Mouse (Mus musculus) hindbrain, embryonic 11.5 days (tissue): ENCODE data around the gene Fgfr2. TPM values are rescaled to one million over a fixed set of nuclear protein-coding genes. Genes with fewer than 3 reads are reported as not detected.

Source experiments
- ATAC-seq: fragments of 200-750 bp; cut with Nextera tagmentation; 2 replicates; pipeline ENCODE4 v1.8.0; 2017; ENCODE audit warnings: mild to moderate bottlenecking, moderate TSS enrichment, moderate library complexity; ENCODE audit not compliant: low FRiP score
- DNase-seq: peaks from one replicate; pipeline ENCODE4 v3.0.0-alpha.2; 2015; ENCODE audit warnings: low spot score
- H3K27ac ChIP-seq: fragments of 300-500 bp; sonication (generic); 2 replicates; pipeline ENCODE4 v1.5.1; 2014; ENCODE audit warnings: mild to moderate bottlenecking, low read depth, low read length
- H3K27me3 ChIP-seq: fragments of 300-500 bp; sonication (generic); 2 replicates; pipeline ENCODE4 v1.6.1; 2014; ENCODE audit warnings: mild to moderate bottlenecking, low read length, moderate library complexity, mixed read lengths; ENCODE audit not compliant: control insufficient read depth, insufficient read depth
- H3K36me3 ChIP-seq: fragments of 300-500 bp; sonication (generic); 2 replicates; pipeline ENCODE4 v1.6.1; 2014; ENCODE audit warnings: mild to moderate bottlenecking, low read length, moderate library complexity, mixed read lengths; ENCODE audit not compliant: control insufficient read depth, insufficient read depth
- H3K4me1 ChIP-seq: fragments of 300-500 bp; sonication (generic); replicated peaks from 2 replicates; pipeline ENCODE4 v1.6.1; 2014; ENCODE audit warnings: low read length, mixed read lengths; ENCODE audit not compliant: control insufficient read depth, insufficient read depth
- H3K4me2 ChIP-seq: fragments of 300-500 bp; sonication (generic); replicated peaks from 2 replicates; pipeline ENCODE4 v1.6.1; 2014; ENCODE audit warnings: mild to moderate bottlenecking, low read depth, low read length
- H3K4me3 ChIP-seq: fragments of 300-500 bp; sonication (generic); 2 replicates; pipeline ENCODE4 v1.5.1; 2014; ENCODE audit warnings: low read depth, low read length
- H3K9ac ChIP-seq: fragments of 300-500 bp; sonication (generic); 2 replicates; pipeline ENCODE4 v1.6.1; 2014; ENCODE audit warnings: low read depth, low read length
- H3K9me3 ChIP-seq: fragments of 300-500 bp; sonication (generic); 2 replicates; pipeline ENCODE4 v1.6.1; 2016; ENCODE audit warnings: low read length; ENCODE audit not compliant: control insufficient read depth
- WGBS: fragments of 180-500 bp; shearing (Covaris S2); extraction: QIAGEN DNeasy Blood & Tissue Kit; methylation state at CpG from one replicate; pipeline ENCODE4 v1.1.7; 2014; 5-methylcytosine and 5-hydroxymethylcytosine counted together
- polyA plus RNA-seq: library from polyadenylated mRNA; unstranded; fragments of >200 nt; fragmentation: Nextera tagmentation; extraction: Ambion mirVana; gene quantifications from 2 replicates; pipeline ENCODE4 v1.2.1, GENCODE M21; 2014

The Fgfr2 gene
- polyA plus RNA-seq, 1 experiment from 2014 or later: 71.3 TPM

DNA sequence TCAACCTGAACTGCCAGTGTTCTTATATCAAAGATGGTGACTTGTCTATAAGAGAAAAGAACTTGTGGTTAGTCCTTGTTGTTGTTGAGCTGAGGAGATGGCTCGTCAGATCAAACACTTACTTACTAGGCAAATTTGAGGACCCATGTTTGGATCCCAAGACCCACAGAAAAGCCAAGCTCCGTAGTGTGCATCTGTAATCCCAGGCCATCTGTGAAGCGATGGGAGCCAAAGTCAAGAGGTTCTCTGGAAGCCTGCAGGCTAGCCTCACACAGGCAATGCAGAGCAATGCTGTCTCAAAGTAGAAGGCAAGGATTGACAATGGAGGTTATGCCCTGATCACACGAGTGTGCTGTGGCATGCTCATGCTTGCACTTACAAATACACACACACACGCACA, 2992.9 kb downstream of the Fgfr2 start:
- ATAC-seq: no peak
- WGBS: 86% methylated on average over 5 of the region's 5 CpGs
- no peak overlapping the region for H3K4me3 ChIP-seq
- no peak for DNase-seq
- H3K27ac ChIP-seq: no peak overlapping the region
- no peaks in the 10 kb centered on the region for H3K9me3 ChIP-seq
- H3K4me2 ChIP-seq: no peak overlapping the region
- no peak overlapping the region for H3K9ac ChIP-seq
- no peaks in the 10 kb centered on the region for H3K27me3 ChIP-seq
- no peaks in the 10 kb centered on the region for H3K36me3 ChIP-seq
- H3K4me1 ChIP-seq: no peaks in the 10 kb centered on the region

DNA sequence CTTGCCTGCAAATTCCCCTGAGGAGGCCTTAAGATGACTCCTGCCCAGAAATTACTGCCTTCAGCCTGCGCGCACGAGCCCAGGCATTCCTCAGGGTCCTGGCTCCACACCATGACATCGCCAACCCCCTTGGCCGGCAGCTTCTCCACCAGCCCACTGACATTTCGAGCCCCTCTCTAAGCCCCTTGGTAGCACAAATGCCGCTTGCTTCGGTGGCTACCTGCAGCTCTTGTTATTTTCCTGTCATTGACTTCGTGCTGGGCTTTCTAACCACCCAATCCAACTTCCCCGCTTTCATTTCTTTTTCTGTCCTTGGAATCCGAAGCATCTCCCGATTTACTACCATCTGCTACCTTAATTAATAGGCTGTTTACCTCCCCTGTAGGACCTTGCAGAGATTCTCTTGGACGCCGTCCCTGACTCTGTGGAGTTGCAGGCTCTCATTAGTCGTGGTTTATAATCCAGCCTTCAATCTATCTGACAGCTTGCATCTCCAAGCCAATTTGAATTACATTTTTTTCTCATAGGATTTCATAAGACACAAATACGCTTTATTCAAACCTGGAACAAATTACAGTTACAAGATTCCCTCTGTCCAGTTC, 2993.7 kb downstream of the Fgfr2 start:
- no peaks in the 10 kb centered on the region for H3K27me3 ChIP-seq
- H3K4me1 ChIP-seq: no peaks in the 10 kb centered on the region
- H3K9me3 ChIP-seq: no peaks in the 10 kb centered on the region
- H3K9ac ChIP-seq: no peak overlapping the region
- no peak overlapping the region for H3K27ac ChIP-seq
- H3K4me2 ChIP-seq: no peak overlapping the region; the same call in 1 of the 2 replicates
- ATAC-seq: no peak
- no peaks in the 10 kb centered on the region for H3K36me3 ChIP-seq
- H3K4me3 ChIP-seq: no peak overlapping the region
- DNase-seq: no peak
- 38% methylated on average over 16 of the region's 16 CpGs for WGBS

DNA sequence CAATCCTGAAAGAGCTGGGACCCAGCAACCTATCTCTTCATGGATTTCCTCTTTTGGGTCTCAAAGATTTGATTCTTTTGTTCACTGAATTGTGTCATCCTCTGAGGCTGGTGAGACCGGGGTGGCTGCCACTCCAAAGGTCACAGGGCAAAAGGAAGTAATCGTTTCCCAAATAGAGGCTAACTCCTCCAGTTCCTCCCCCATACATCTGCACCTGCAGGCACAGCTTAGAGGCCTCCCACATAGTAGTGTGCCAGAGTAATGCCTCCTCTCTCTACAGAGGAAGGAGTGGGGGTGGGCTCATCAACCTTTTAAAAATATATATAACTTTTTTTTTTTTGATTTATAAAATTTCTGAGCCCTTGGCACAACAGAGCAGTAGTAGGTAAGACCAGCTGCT, 3001.6 kb downstream of the Fgfr2 start:
- Histone ChIP-seq H3K36me3 (no peaks in the 10 kb centered on the region), H3K9ac (no peak overlapping the region), H3K4me1 (no peaks in the 10 kb centered on the region), H3K4me2 (no peak overlapping the region), H3K27ac (no peak overlapping the region), H3K4me3 (no peak overlapping the region), H3K27me3 (no peaks in the 10 kb centered on the region), H3K9me3 (no peaks in the 10 kb centered on the region)
- ATAC-seq (no peak), DNase-seq (no peak)
- 19% methylated on average over 2 of the region's 2 CpGs for WGBS

DNA sequence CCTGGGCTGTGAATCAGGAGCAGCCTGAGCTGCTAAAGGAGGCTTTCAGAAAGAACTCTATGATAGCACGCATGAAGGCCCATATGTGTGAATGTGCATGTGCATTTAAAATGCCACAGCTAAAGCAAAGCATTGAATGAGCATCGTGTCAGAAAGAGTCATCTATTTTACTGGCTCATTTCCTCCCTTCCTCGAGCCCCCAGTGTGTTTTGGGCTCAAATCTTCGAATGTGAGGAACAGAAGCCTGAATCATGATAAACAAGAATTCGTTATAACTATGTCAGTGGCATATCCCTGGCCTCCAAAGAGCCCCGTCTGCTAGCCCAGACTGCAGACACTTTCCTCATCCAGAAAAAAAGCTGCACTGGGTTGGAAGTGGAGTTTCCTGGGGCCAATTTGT, 3003.7 kb downstream of the Fgfr2 start:
- Histone ChIP-seq H3K9ac (no peak overlapping the region), H3K9me3 (no peaks in the 10 kb centered on the region), H3K27me3 (no peaks in the 10 kb centered on the region), H3K27ac (no peak overlapping the region), H3K36me3 (no peaks in the 10 kb centered on the region), H3K4me2 (no peak overlapping the region), H3K4me3 (no peak overlapping the region), H3K4me1 (no peaks in the 10 kb centered on the region)
- no peak for DNase-seq
- 68% methylated on average over 6 of the region's 6 CpGs for WGBS
- ATAC-seq: no peak

DNA sequence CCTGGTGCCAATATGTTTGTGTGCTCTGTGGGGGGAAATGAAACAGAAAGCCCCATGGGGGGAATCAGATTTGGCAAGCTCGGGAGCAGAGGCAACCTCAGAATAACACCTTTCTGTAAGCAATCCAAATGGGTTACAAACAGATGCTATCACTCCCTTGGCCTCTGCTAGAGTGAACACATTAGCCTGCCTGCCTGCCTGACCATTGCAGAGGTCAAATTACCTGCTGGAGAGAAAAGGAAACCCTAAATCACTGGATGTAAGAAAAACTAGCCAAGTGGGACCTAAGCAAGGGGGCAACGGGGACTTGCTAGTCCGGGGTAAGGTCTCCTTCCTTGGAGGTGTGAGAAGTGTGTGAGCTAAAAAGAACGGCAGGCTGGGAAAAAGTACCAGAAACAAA, 3004.4 kb downstream of the Fgfr2 start:
- H3K4me2 ChIP-seq: no peak overlapping the region
- no peaks in the 10 kb centered on the region for H3K9me3 ChIP-seq
- DNase-seq: no peak
- no peak overlapping the region for H3K9ac ChIP-seq
- H3K27ac ChIP-seq: no peak overlapping the region
- no peak overlapping the region for H3K4me3 ChIP-seq
- no peak for ATAC-seq
- no peaks in the 10 kb centered on the region for H3K4me1 ChIP-seq
- WGBS: 55% methylated on average over 4 of the region's 4 CpGs
- H3K27me3 ChIP-seq: no peaks in the 10 kb centered on the region
- no peaks in the 10 kb centered on the region for H3K36me3 ChIP-seq

DNA sequence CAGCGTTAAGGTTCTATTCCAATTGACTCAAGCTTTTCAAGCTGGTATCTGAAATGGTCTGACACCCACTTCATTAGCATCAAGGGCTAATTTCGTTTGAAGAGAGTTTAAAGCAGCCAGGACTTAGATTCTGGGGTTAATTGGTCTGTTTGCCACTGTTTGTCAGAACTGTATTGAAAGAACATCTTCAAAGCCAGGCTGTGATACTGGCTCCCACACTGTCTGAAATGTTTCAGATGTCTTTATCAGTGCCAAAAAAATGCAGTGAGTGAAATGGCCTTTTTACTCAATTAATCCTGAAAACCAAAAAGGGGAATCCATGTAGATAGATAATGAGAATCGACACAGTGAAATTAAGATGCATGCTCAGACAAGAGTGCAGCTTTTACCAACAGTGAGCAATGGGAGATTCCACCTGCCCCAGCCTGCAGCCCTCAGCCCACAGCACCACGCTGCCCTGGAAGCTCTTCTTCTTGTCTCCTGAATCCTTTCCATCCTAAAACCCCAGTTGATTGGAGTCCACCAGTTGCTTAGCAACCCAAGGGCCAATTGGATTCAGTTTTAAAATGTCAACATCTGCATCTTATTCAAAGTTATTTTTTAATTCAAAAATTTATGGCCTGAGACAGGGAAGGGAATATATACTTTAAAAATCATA, 3005.6 kb downstream of the Fgfr2 start:
- Histone ChIP-seq H3K4me2 (no peak overlapping the region), H3K36me3 (no peaks in the 10 kb centered on the region), H3K4me3 (no peak overlapping the region), H3K27ac (no peak overlapping the region), H3K4me1 (no peaks in the 10 kb centered on the region), H3K9ac (no peak overlapping the region), H3K27me3 (no peaks in the 10 kb centered on the region), H3K9me3 (no peaks in the 10 kb centered on the region)
- no peak for DNase-seq
- WGBS: 46% methylated on average over 4 of the region's 4 CpGs
- no peak for ATAC-seq

DNA sequence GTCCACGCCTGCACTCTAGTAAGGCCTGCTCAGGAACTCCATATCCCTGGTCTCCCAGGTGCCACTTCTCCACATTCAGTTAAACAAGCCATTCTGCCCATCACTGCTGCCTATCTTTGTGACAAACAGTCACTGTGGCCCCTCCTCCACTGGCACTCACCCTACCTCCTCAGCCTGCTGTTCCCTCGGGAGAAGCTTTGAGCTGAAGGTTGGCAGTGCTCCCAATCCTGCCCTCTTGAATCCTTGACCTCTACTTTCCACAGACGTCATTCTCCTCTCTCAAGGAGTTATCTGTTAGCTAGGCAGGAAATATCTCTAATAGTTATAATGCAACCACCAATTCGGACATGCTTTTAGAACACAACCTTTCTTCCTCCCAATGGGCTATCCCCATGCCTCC, 3008.7 kb downstream of the Fgfr2 start:
- 91% methylated on average over 4 of the region's 4 CpGs for WGBS
- ATAC-seq (no peak), DNase-seq (no peak)
- Histone ChIP-seq H3K9me3 (no peaks in the 10 kb centered on the region), H3K9ac (no peak overlapping the region), H3K4me1 (no peaks in the 10 kb centered on the region), H3K27ac (no peak overlapping the region), H3K4me2 (no peak overlapping the region), H3K36me3 (no peaks in the 10 kb centered on the region), H3K4me3 (no peak overlapping the region), H3K27me3 (no peaks in the 10 kb centered on the region)

Other genes with a start within 250 kb of the Fgfr2 start
- gene Zranb1, start 192.2 kb downstream of the Fgfr2 start, polyA plus RNA-seq: 17.9 and 18.7 TPM in 2 replicates
- 132 and 134 TPM in 2 replicates for gene Ctbp2, start 1.0 kb upstream of the Fgfr2 start, polyA plus RNA-seq